ENCODE assay signal across 26 mouse cellular contexts in the genomic region with DNA sequence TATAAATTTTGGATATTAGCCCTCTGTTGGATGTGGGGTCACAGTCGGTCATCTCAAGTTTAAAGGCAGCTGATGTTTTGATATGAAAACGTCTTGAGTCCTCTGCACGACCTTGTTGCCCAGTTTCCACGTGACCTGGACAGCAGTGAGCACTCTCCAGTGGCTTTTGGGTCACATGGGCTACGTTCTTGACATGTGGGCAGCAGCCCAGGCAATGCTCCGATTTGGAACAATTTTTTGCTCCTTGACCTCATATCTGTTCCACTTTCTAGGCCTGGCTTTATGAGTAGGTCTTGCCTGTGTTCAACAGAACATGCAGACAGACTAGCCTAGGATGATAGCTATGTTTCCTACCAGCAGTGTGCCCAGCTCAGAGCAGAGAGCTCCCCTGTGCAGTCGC.
DNase-seq lines count a peak whose midpoint lies in the region; ATAC-seq and TF ChIP-seq lines count a peak whose summit lies in the region.
"Had no signal": no experiment of that assay in that cellular context is flagged by ENCODE, and none has a peak within 500 bp of the region (broad histone marks: within the 10 kb centered on the region; RNA-seq: fewer than 3 reads in every experiment).

No protein-coding gene starts in this region.

- no peak overlapping the region for H3K9ac ChIP-seq in lung, postnatal 0 days (replicated peaks; ENCODE audit: low read depth)
- H3K9ac ChIP-seq: heart, embryonic 13.5 days; liver, embryonic 15.5 days; neural tube, embryonic 15.5 days had no signal

- no peak for ATAC-seq in lung, postnatal 0 days
- ATAC-seq: activated CD4-positive, CD25-positive, alpha-beta regulatory T cell, adult 4 months; forebrain, embryonic 16.5 days; hindbrain, postnatal 0 days; intestine, embryonic 16.5 days had no signal

- no peak overlapping the region for H3K27ac ChIP-seq in lung, postnatal 0 days (ENCODE audit: low read length)
- H3K27ac ChIP-seq: embryonic facial prominence, embryonic 10.5 days; heart, embryonic 13.5 days; hindbrain, postnatal 0 days; left cerebral cortex, adult 2 months; liver, embryonic 15.5 days; macrophage; neural tube, embryonic 15.5 days had no signal

- no peak overlapping the region for H3K4me3 ChIP-seq in lung, postnatal 0 days (ENCODE audit: low read depth, low read length)
- H3K4me3 ChIP-seq: embryonic facial prominence, embryonic 10.5 days; heart, embryonic 13.5 days; left cerebral cortex, adult 2 months; liver, embryonic 15.5 days; neural tube, embryonic 15.5 days had no signal

- no peak for TF ChIP-seq EP300 in lung, postnatal 0 days (IDR thresholded peaks at IDR 0.05)

- no peaks in the 10 kb centered on the region for H3K36me3 ChIP-seq in lung, postnatal 0 days (ENCODE audit: insufficient read depth, low read length)
- H3K36me3 ChIP-seq: embryonic facial prominence, embryonic 10.5 days; heart, embryonic 13.5 days; liver, embryonic 15.5 days; neural tube, embryonic 15.5 days had no signal

- no peak for TF ChIP-seq CTCF in lung, postnatal 0 days (IDR thresholded peaks at IDR 0.05)

- no peaks in the 10 kb centered on the region for H3K4me1 ChIP-seq in lung, postnatal 0 days (ENCODE audit: insufficient read depth, low read depth, low read length)
- H3K4me1 ChIP-seq: embryonic facial prominence, embryonic 10.5 days; heart, embryonic 13.5 days; liver, embryonic 15.5 days; neural tube, embryonic 15.5 days had no signal

- H3K4me2 ChIP-seq in lung, postnatal 0 days (replicated peaks; ENCODE audit: low read depth, low read length): no peak overlapping the region
- H3K4me2 ChIP-seq: heart, embryonic 13.5 days; liver, embryonic 15.5 days; neural tube, embryonic 15.5 days had no signal

- H3K9me3 ChIP-seq in lung, postnatal 0 days (ENCODE audit: low read length): no peaks in the 10 kb centered on the region
- H3K9me3 ChIP-seq: embryonic facial prominence, embryonic 10.5 days; heart, embryonic 13.5 days; liver, embryonic 15.5 days; neural tube, embryonic 15.5 days had no signal

- 65% methylated on average over 7 of the region's 7 CpGs for WGBS in lung, postnatal 0 days

- no peaks in the 10 kb centered on the region for H3K27me3 ChIP-seq in lung, postnatal 0 days (replicated peaks; ENCODE audit: insufficient read depth, low read length)
- H3K27me3 ChIP-seq: heart, embryonic 13.5 days; liver, embryonic 15.5 days; neural tube, embryonic 15.5 days had no signal

- peak; percentile 41 for DNase-seq in adrenal gland, adult 2 months
- no peak for DNase-seq in adrenal gland, postnatal 4 days (ENCODE audit: low spot score in 2 of 2)
- DNase-seq in kidney, adult 8-10 months: peak; percentile 14 to 24
- DNase-seq in kidney, postnatal 10 days: no peak
- DNase-seq in lung, postnatal 36 days: peak; percentile 56
- no peak for DNase-seq in lung, postnatal 0 days (ENCODE audit: low spot score)
- DNase-seq in spleen, postnatal 36 days (ENCODE audit: low spot score in 2 of 2): no peak
- DNase-seq: cerebellum, postnatal 10 days; gastrocnemius, postnatal 14 days; heart, adult 18-20 months; heart, postnatal 14 days; layer of hippocampus, adult 9-11 months; right cerebral cortex, adult 18-20 months; right cerebral cortex, postnatal 4 days; thymus, adult 18-20 months; thymus, postnatal 36 days had no signal

Comparison
In these comparisons a context has a peak if more than half of its experiments do, and no peak if none do; other contexts are left out.
1. DNase-seq: peak in adrenal gland, adult 2 months (single experiment), kidney, adult 8-10 months (2 of 2) and lung, postnatal 36 days (single experiment); none in adrenal gland, postnatal 4 days (0 of 2), kidney, postnatal 10 days (single experiment), lung, postnatal 0 days (single experiment) and spleen, postnatal 36 days (0 of 2).